Mouse (Mus musculus): ENCODE measurements around the gene Cfc1. TPM values are rescaled to one million over a fixed set of nuclear protein-coding genes. Genes with fewer than 3 reads are reported as not detected.

Cfc1 gene
- total RNA-seq, 2 experiments from 2014 or later, result not detected

- no peak for DNase-seq
- intact Hi-C loops (cut with DNase I), result no loop called here
Measured at GRCm38 (mm10) chr1:34536767-34537485, 1.5 kb downstream of the Cfc1 start.

- no peak for DNase-seq
- intact Hi-C loops (cut with DNase I), result no loop called here
Measured at GRCm38 (mm10) chr1:34547074-34547473, 11.6 kb downstream of the Cfc1 start.

GRCm38 (mm10) chr1:34553690-34554089, 18.2 kb downstream of the Cfc1 start:
- DNase-seq, result no peak
- intact Hi-C loops (cut with DNase I), result no loop called here

DNA sequence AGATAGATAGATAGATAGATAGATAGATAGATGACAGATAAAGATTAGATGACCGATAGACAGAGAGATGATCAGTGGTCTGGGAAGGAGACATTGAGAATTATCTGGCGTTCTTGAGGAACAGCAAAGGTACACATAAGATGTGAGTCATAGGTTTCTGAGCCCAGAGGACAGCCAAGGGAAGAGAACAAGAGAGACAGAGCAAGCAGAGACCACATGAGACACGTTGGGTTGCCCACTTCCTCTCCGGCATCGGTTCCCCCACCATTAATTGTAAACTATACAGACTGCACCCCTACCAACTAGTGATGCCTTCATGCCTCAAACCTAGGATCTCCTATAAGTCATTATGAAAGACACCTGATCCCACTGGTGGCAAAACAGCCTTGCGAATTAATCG, 18.8 kb downstream of the Cfc1 start:
- DNase-seq, result no peak
- intact Hi-C loops (cut with DNase I), result no loop called here

- intact Hi-C loops (cut with DNase I), result no loop called here
- DNase-seq, result no peak
Measured at GRCm38 (mm10) chr1:34560843-34561242, 25.4 kb downstream of the Cfc1 start, which contains the start of gene Prss40. Gene Prss40 (minus strand): TSS chr1:34560943.

GRCm38 (mm10) chr1:34564383-34565045, 29.1 kb downstream of the Cfc1 start:
- intact Hi-C loops (cut with DNase I), result no loop called here
- no peak for DNase-seq

DNA sequence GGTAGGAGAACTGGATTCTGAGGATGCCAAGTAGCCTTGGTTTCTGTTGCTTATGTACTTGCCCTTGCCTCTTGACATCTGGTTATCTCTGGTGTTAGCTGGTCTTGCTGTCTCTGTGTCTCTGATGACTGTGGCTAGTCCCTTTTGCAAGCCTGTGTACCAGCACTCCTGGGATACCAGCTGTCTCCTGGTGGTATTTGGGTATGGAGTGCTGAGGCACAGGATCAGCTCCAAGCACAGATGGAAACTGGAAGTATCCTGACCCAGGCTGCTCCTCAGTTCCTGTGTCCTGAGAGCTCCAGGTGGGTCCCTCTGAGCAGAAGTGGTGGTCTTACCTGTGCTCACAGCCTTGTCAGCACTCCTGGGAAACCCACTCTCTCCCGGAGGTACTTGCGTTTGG, 32.7 kb downstream of the Cfc1 start:
- intact Hi-C loops (cut with DNase I), result no loop called here
- DNase-seq, result no peak

- DNase-seq, result no peak
- intact Hi-C loops (cut with DNase I), result no loop called here
Measured at GRCm38 (mm10) chr1:34569876-34570275, 34.4 kb downstream of the Cfc1 start.

- no peak for DNase-seq
- intact Hi-C loops (cut with DNase I), result no loop called here
Measured at GRCm38 (mm10) chr1:34571431-34571830, 36.0 kb downstream of the Cfc1 start.

DNA sequence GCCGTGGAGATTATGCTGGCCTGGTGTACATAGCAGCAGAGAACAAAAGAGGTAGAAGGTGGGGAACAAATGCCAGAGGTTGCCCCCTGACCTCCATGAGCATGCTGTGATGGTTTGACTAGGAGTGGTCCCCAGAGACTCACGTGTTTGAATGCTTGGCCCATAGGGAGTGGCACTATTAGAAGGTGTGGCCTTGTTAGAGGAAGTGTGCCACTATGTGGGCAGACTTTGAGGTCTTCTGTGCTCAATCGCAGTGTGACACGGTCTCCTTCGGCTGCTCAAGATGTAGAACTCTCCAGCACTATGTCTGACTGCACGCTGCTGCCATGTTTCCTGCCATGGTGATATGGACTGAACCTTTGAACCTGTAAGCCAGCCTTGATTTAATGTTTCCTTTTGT, 37.8 kb downstream of the Cfc1 start:
- intact Hi-C loops (cut with DNase I), result no loop called here

GRCm38 (mm10) chr1:34578851-34579781, 43.7 kb downstream of the Cfc1 start, which contains the start of gene Amer3:
Gene Amer3 (plus strand): TSS chr1:34579657.
- DNase-seq, result no peak
- intact Hi-C loops (cut with DNase I), result no loop called here

More for the DNA sequence above, 37.8 kb downstream of the Cfc1 start:
- DNase-seq, result no peak

DNA sequence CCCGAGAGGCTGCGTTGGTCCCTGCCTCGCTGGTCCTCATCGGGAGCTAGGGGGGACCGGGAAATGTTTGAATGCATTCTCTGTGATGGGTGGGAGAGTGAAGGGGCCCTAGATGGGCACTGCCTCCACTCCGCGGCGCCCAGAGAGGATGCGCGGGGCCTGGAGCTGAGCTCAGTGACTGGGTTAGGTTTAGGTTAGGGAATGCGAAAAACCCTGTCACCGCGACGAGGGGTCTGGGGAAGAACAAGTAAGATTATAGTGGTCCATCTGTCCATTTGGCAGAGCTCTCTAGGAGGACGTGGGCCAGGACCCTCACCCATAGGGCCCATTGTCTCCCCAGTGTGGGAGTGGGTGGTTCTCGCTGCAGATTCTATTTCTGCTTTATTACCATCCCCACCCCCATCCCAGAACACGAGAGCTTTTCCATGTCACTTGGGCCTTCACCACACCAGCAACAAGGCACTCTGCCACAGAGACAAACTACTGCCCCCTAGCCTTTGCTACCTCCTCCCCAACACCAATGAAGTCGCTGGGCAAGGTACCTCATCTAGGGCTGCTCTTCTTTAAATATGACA, 44.4 kb downstream of the Cfc1 start:
- intact Hi-C loops (cut with DNase I), result no loop called here
- no peak for DNase-seq

- intact Hi-C loops (cut with DNase I), result no loop called here
Measured at GRCm38 (mm10) chr1:34582218-34582617, 46.8 kb downstream of the Cfc1 start.

GRCm38 (mm10) chr1:34583821-34584263, 48.4 kb downstream of the Cfc1 start:
- no peak for DNase-seq
- intact Hi-C loops (cut with DNase I), result no loop called here

More at GRCm38 (mm10) chr1:34582218-34582617, 46.8 kb downstream of the Cfc1 start:
- no peak for DNase-seq

- intact Hi-C loops (cut with DNase I), result no loop called here
- DNase-seq, result no peak
Measured at GRCm38 (mm10) chr1:34584736-34585135, 49.3 kb downstream of the Cfc1 start.

DNA sequence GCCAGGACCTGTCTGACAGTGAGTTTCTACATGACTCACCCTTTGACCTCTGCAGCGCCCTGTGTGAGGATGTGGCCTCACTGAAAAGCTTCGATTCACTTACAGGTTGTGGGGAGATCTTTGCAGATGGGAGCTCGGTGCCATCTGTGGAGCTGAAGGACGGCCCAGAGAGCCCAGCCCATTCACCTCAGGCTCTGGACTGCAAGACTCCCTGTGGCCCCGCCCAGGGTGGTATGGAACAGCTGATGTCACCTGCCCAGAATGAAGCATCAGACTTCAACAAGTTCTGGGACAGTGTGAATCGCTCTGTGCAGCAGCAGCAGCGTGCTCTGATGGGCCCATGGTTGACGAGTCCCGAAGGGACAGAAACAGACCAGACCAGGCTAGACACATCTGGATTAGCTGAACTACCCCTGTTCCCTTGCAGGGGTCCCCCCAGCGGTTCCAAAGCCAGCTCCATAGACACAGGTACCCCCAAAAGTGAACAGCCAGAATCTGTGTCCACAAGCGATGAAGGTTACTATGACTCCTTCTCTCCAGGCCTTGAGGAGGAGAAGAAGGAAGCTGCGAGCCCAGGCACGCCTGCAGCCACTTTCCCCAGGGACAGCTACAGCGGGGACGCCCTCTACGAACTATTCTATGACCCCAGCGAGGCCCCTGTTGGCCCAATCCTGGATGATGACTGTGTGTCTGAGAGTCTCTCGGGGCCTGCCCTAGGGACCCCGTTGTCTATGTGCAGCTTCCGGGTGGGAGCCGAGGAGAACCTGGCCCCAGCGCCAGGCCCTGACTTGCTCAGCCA, 52.0 kb downstream of the Cfc1 start:
- no peak for DNase-seq
- intact Hi-C loops (cut with DNase I), result no loop called here
